Mouse (Mus musculus) left cerebral cortex, postnatal 14 days (tissue): ENCODE measurements around the gene Yipf2. TPM values are rescaled to one million over a fixed set of nuclear protein-coding genes. Genes with fewer than 3 reads are reported as not detected.
"Not testable (repeated sequence)": the region's sequence is repeated elsewhere in the genome, so short reads cannot be mapped to it uniquely, and the experiment has no call there.

Experiments
- DNase-seq, 2 experiments: peaks; one replicate each; pipeline ENCODE4 v3.0.0; 2021 to 2022; ENCODE audit warnings: low spot score in 2 of 2, mixed read lengths in 1 of 2
- intact Hi-C: fragments of 180-260 bp; cut with DNase I; formaldehyde crosslinking; loops from one replicate; pipeline ENCODE4 v1.15.1; 2025
- total RNA-seq, 2 experiments: library from RNA; stranded (reverse); gene quantifications; 2 replicates each; pipeline ENCODE4 v1.2.3; 2021

The Yipf2 gene
- total RNA-seq, 2 experiments from 2014 or later, result 17.5 to 19.2 TPM

DNA sequence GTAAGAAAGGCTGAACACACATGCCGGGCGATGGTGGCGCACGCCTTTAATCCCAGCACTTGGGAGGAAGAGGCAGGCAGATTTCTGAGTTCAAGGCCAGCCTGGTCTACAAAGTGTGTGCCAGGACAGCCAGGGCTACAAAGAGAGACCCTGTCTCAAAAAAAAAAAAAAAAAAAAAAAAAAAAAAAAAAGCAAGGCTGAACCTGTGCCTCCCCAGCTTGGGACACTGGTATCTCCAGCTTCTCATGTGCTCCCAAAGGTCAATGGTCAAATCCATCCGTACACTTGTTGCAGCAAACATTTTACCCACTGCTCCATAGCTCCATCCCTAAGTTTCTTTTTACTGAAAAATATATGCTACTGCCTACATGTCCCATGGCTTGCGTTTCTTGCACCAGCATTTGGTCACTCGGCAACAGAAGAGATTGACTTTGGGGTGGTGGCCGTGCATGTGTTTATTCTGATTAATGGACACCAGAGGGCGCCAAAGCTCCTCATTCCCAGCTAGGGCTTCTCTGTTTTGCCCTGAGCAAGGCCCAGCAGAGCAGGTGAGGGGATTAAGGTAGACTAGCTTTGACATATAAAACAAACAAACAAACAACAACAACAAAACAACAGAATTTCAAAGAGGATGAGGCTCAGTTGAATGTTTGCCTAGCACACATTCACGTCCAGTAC lies 9.2 kb upstream of the Yipf2 start:
- intact Hi-C loops, result loop anchor here (10.0 kb wide), 1 partner anchor 273 kb away; no protein-coding TSS in a partner anchor
- peak; percentile 59 to 77 for DNase-seq

DNA sequence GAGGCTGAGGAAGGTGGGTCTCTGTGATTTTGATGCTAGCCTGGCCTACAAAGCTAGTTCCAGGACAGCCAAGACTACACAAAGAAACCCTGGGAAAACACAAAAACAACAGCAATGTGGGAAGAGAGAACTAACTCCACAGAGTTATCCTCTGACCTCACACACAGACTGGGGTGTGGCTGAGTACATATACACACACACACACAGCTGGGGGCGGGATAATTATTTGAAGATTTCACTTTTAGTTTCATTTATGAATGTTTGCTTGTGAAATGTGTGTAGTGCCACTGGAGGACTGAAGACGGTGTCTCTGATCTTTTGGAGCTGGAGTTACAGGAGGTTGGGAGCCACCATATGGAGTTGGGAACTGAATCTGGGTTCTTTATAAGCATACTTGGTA lies 8.4 kb upstream of the Yipf2 start:
- intact Hi-C loops, result loop anchor here (10.0 kb wide), 1 partner anchor 274 kb away; no protein-coding TSS in a partner anchor
- no peak for DNase-seq

DNA sequence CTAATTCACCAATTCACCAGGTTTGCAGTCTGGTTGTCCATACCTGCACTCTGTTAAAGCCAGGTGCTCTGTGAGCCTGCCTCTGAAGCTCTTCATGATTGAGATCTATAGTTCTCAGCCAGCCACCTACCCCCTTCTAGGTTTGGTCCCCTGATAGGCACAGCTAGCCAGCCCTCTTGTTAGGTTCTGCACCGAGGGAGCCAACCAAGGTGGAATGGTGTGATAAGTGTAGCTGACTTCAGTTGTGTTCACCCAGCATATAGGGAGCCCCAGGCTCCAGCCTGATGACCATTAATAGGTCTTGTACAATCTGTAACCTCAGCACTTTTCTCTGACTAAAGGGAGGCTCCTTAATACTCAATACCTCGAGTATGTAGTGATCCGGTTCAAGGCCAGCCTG lies 7.6 kb upstream of the Yipf2 start:
- intact Hi-C loops, result loop anchor here (10.0 kb wide), 1 partner anchor 275 kb away; no protein-coding TSS in a partner anchor

DNA sequence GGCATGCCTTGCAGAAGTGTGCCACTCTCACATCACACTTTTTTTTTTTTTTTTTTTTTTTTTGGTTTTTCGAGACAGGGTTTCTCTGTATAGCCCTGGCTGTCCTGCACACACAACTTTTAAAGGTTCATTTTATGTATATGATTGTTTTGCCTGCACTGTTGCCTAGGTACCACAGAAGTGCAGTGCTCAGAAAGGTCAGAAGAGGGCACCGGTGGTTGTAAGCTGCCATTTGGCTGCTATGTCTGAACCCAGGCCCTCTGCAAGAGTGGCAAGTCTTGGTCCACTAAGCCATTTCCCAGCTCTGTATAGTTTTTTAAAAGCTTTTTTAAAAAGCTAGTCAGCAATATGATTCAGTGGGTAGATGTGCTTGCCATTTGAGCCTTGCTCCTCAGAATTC lies 5.6 kb upstream of the Yipf2 start:
- DNase-seq, result no peak
- intact Hi-C loops, result no loop called here

More for the DNA sequence above, 7.6 kb upstream of the Yipf2 start:
- no peak for DNase-seq

DNA sequence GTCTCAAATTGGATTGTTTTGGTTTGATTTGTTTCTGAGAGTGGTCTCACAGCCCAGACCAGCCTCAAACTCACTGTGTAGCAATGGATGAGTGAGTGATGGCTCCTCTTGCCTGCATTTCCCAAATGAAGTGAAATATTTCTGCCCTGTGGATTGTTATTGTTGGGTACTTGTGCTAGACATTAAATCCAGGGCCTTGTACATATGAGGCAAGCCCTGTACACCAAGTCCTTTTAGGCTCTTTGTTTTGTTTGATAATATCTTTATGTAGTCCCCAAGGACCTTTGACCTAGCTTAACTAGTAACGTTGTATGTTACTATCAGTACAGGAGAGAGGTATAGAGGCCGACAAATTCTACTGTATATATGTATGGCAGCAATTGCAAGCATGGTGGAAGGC lies 2.2 kb upstream of the Yipf2 start:
- DNase-seq, result no peak
- intact Hi-C loops, result no loop called here

DNA sequence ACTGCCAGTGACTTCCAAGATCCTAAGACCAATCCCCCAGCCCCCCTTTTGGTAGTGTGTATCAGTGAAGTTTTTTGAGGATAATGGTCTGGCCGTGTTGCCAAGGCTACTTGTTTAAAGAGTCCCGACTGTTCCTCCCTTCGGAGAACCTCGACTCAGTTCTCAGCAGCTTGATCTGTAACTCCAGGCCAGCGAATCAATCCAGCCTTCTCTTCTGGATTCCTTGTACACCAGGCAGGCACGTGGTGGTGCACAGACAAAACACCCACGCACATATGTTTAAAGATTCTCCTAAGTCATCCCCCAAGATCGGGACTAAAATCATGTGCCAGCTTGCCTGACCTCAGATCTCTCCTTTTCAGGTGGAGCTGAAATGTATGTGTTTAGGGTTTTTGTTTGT lies 1.7 kb upstream of the Yipf2 start:
- peak; percentile 52 to 76 for DNase-seq
- intact Hi-C loops, result not testable (repeated sequence)

DNA sequence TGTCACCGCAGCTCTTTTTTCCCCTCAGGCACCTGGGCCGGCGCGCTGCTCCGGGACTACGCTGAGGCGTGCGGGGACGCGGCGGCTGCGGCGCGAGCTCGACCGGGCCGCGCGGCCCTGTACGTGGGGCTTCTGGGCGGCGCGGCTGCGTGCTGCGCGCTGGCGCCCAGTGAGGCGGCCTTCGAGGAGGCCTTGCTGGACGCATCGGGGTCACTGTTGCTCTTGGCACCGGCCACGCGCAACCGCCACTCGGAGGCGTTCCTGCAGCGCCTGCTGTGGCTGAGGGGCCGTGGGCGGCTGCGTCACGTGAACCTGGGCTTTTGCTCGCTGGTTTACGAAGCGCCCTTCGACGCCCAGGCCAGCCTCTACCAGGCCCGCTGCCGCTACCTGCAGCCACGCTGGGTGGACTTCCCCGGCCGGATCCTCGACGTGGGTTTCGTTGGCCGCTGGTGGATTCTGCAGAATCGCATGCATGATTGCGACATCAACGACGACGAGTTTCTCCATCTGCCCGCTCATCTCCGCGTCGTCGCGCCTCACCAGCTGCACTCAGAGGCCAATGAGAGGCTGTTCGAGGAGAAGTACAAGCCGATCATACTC lies 594 bp upstream of the Yipf2 start:
- peak; percentile 69 to 76 for DNase-seq
- intact Hi-C loops, result loop anchor here (2.0 kb wide), 1 partner anchor 46 kb away; the partner anchor contains the start of gene Carm1

DNA sequence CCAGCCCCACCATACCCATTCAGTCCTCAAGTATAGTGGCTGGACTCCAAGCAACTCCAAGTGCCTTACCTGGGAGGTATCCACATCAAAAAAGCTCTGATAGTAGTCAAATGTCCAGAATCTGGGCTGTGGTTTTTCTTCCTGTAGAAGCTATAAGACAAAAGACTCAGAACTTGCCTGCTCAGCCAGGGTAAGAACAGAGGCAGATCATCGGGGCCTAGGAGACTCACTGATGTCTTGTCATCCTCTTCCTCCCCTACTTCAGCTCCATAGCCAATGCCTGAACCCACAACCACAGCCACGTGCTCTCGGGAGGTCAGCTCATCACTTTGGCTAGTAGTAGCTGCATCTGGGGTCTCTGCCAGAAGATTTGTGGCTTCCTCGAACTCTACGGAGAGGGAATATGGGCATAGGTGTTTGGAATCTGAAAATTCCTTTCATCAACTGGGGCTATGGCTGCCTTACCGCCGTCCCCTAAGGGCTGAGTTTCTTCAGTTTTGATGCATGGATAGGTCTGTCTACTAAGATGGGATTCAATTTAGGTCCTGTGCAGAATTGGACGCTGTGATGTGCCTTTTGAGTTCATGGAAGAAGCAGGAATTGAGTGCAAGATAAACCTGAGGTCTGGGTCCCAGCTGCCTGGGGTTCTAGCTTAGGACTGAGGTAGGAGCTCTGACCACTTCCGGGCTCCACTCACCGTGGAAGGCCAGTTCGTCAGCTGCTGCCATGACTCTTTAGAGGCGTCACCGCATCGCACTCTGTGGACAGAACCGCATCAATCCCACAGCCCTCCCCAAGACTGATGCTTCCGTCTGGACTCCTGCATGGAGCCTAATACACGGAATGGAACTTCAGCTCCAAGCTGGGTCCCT lies 561 bp downstream of the Yipf2 start:
- intact Hi-C loops, result loop anchor here (2.0 kb wide), 1 partner anchor 45 kb away; the partner anchor contains the start of gene Carm1
- no peak for DNase-seq

DNA sequence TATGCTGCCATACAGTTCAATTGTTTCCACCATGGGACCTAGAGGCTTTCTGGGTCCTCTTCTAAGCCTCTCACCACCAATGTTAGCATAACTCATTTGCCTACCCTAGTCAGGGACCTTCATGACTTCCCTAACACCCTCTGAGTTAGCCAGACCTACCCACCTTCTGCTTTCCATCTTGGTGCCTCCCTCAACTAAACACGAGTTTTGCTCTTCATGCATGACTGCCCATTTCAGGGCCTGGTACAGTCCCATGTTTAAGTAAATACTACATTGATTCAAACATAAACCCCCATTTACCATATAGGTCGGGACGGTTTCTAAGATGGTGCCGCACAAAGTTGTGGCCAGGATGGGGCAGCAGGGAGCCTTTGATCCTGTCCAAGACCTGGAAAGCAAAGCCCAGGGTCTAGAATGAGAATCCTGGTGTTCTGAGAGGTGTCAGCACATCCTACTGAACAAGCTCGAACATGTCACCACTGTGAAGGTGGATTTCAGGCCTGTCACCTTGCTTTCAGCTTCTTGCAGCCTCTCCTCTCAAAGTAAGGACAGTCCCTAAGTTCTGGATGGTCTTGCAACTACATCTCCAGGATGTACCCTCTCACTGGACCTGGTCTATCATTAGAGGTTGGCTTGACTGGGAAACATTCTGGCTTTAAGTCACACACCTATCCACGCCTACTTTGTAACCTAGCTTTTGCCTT lies 1.3 kb downstream of the Yipf2 start:
- no peak for DNase-seq
- intact Hi-C loops, result no loop called here

DNA sequence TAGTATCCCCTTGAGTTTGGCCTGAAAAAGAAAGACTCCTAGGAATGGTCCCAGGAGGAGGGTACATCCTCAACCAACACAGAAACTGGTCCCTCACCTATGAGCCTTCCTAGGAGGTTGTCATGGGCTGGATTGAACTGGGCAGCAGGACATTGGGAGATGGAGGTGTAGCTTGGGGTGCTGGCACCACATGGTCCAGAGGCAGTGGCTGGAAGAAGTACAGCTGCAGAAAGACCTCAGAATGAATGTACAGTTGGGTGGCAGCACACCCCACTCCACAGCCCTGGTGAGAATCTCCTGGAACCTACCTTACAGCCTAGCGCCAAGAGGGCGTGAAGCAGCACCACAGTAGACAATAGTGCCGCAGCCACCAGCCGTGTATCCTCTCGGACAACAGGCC lies 3.1 kb downstream of the Yipf2 start:
- intact Hi-C loops, result no loop called here
- no peak for DNase-seq

DNA sequence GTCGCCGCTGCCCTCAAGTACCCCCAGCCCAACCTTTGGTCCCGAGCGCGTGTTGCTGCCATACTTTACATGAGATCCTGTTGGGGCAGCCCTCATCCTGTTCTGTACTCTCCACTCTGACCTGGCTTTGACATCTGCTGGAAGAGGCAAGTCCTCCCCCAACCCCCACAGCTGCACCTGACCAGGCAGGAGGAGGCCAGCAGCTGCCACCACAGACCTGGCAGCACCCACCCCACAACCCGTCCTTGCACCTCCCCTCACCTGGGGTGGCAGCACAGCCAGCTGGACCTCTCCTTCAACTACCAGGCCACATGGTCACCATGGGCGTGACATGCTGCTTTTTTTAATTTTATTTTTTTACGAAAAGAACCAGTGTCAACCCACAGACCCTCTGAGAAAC lies 4.3 kb downstream of the Yipf2 start:
- intact Hi-C loops, result no loop called here
- DNase-seq, result no peak

DNA sequence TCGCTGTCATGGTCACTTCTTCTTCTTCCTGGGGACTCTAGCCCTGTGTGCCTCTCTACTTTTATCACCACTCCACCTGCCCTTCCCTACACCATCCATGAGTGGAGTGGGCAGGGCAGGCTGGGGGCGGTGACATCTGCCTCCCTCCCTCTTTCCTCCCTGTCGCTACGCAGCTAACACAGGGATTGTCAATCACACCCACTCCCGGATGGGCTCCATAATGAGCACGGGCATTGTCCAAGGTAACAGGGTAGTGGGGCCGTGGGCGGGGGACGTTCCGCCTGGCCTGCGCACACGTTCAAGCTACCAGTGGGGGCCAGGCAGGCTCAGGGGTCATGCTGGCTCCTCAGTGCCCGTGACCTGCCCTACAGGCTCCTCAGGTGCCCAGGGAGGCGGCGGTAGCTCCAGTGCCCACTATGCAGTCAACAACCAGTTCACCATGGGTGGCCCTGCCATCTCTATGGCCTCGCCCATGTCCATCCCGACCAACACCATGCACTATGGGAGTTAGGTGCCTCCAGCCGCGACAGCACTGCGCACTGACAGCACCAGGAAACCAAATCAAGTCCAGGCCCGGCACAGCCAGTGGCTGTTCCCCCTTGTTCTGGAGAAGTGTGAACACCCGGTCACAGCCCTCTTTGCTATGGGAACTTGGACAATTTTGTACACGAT lies 4.8 kb downstream of the Yipf2 start:
- intact Hi-C loops, result no loop called here
- DNase-seq, result peak in 1 of 2 experiments; percentile 63

DNA sequence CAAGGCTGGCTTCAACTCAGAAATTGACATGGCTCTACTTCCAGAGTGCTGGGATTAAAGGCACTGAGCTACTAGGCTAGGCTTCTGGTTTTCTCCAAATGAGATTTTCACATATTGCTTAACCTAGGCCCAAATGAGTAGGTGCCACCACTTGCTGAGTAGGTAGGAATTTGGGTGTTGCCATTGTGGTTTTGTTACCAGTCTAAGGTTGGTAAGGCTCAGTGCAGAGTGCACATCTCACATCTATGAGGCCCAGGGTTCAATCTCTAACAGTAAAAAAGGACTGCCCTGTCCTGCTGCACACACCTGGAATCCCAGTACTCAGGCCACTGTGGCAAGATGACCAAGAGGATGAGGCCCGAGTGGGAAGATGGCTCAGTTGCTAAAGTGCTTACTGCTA lies 7.2 kb downstream of the Yipf2 start:
- intact Hi-C loops, result no loop called here
- no peak for DNase-seq

DNA sequence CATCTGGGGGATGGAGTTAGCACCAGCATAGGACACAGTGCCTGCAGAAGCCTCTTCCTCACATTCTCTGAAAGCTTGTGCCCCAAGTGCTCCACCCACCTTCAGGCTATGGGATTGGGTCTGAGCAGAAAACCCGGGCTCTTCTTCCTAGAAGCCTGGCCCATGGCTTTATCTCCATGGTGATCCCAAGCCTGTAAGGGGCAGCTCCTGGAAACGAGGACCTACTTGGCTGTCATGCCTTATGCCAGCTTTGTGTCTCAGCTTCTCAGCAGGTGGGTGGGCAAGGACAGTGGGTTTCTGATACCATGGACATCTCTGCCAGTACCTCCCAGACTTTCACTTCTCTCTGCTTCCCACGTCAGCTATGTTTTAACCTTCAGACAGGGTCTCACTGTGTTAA lies 14.4 kb downstream of the Yipf2 start:
- intact Hi-C loops, result no loop called here
- no peak for DNase-seq

DNA sequence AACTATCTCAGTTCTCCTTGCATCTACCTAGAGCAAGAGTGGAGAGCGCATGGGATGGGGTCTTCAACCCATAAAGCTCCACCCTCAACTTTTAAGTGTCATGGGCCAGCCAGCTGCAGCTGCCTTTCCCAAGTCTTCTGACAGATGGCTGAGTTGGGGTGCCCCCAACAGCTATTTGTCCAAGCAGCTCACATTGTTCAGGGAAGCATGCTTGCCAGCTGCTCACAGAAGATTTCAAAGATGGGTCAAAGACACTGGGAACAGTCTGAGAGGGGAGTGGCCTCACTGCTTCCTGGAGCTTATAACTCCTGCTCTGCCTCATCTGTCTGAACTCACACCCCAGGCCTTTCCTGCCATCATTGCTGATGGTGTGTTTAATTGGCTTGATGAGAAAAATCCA lies 16.3 kb downstream of the Yipf2 start:
- DNase-seq, result no peak
- intact Hi-C loops, result no loop called here

DNA sequence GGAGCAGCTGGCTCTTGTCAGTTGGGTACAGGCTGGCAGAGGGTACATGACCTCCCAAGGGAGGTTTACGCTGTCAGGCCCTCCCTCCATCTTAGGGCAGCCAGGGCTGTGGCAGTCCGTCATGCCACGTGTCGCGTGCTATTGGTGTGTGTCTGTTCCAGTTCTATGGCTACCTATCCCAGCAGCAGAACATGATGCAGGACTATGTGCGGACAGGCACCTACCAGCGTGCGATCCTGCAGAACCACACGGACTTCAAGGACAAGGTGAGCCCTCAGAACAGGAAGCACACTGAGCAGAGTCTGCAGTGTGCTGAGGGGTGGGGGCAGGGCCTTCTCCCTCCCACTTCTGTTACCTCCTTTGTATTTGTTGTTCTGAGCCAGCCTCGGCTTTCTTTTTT lies 17.4 kb downstream of the Yipf2 start:
- intact Hi-C loops, result no loop called here

DNA sequence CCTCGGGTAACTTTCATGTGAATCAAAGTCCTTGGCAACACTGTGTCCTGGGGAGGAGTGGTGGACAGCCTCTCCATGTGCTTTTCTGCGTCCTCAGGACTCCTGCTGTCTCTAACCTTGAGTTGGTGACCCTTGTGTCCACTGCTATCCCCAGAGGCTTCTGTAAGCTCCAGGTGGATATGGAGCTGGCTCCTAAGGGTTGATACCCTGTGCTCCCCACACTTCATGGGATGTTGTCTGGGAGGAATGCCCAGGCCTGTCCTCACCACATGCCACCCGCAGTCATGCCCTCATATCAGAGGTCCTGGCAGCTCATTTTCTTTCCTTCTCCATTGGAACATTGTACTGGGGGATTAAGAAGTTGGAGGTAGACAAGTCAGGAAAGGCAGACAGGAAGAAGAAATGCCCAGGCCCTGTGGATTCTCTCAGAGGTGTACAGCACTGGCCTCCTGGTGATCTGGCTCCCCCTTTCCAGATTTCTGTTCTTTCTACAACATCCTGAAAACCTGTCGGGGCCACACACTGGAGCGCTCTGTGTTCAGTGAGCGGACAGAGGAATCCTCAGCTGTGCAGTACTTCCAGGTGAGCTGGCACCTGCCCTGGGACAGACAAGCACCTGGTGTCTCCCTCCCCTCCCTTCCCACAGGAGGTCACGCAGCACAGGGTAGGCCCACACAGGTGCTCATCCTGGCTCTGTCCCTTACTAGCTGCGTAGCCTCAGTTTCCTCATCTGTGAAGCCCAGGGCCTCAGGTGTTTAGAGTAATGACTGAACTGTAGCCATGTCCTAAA lies 18.4 kb downstream of the Yipf2 start:
- DNase-seq, result no peak
- intact Hi-C loops, result no loop called here

More for the DNA sequence above, 17.4 kb downstream of the Yipf2 start:
- no peak for DNase-seq

DNA sequence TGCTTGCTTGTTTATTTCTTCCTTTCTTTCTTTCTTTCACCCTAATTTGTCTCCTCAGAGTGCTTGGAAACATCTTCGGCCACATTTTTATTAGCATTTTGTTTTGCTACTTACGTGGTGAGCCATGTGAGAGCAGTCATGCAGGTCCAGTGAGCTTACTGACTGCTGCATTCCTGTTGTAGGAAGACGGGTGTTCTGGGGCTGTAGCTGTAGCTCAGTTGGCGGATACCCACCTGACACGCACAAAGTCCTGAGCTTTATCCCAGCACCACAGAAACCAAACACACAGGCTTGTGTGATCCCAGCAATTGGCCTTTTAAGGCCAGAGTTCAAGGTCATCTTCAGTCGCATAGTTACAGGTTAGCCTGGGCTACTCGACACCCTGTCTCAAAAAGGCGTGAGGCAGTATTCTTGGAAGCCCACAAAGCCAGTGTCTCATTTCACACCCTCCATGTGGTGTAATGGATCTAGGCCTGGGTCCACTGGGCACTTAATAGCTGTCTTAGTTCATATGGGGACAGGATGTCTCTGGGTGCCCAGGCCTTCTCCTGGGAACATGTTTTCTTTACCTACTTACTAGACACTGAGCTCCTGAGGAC lies 23.9 kb downstream of the Yipf2 start:
- DNase-seq, result no peak
- intact Hi-C loops, result no loop called here
